Comparison of ENCODE assay signal across 9 mouse cellular contexts in genomic region chr15:96476359-96476758, GRCm38 (mm10). TPM values are rescaled to one million over a fixed set of nuclear protein-coding genes. Genes with fewer than 3 reads are reported as not detected.
DNase-seq lines count a peak whose midpoint lies in the region; ATAC-seq and TF ChIP-seq lines count a peak whose summit lies in the region.
"Had no signal": no experiment of that assay in that cellular context is flagged by ENCODE, and none has a peak within 500 bp of the region (broad histone marks: within the 10 kb centered on the region; RNA-seq: fewer than 3 reads in every experiment).

No protein-coding gene starts in this region.

- no peaks in the 10 kb centered on the region for H3K36me3 ChIP-seq in hindbrain, embryonic 14.5 days (replicated peaks; ENCODE audit: control insufficient read depth, insufficient read depth)

- 7% methylated on average over 7 of the region's 7 CpGs for WGBS in cerebellum, adult 2 months
- 8% methylated on average over 7 of the region's 7 CpGs for WGBS in hindbrain, embryonic 14.5 days

- no peak overlapping the region for H3K4me3 ChIP-seq in cerebellum, adult 2 months (replicated peaks; ENCODE audit: insufficient read depth, low read depth, low read length)
- H3K4me3 ChIP-seq in hindbrain, embryonic 14.5 days (replicated peaks; ENCODE audit: low read length): no peak overlapping the region

- TF ChIP-seq CTCF in cerebellum, adult 2 months (IDR thresholded peaks at IDR 0.05; ENCODE audit: borderline replicate concordance, insufficient read depth, low read depth, low read length): peak; percentile 91

- TF ChIP-seq POLR2A in cerebellum, adult 2 months (IDR thresholded peaks at IDR 0.05; ENCODE audit: borderline replicate concordance, insufficient read depth, low read length): no peak

- DNase-seq in R1 (ENCODE audit: low read depth, low spot score): peak; percentile 70
- DNase-seq in cerebellum, adult 2 months: peak; percentile 81 to 91
- DNase-seq in frontal cortex, postnatal 10 days (ENCODE audit: low spot score in 2 of 2): peak; percentile 35 to 78
- peak; percentile 89 for DNase-seq in hindbrain, embryonic 14.5 days (ENCODE audit: low spot score)
- DNase-seq in left cerebral cortex, adult 11 months (ENCODE audit: low spot score): peak; percentile 68
- peak; percentile 54 for DNase-seq in skeletal muscle tissue, adult 2 months (ENCODE audit: low read depth, low spot score)
- peak; percentile 83 for DNase-seq in yolk sac, embryonic 10.5 days (ENCODE audit: low spot score)

- H3K9me3 ChIP-seq in hindbrain, embryonic 14.5 days (ENCODE audit: control insufficient read depth, low read length): no peaks in the 10 kb centered on the region

- H3K27ac ChIP-seq in cerebellum, adult 2 months (ENCODE audit: insufficient read depth, low read length): no peak overlapping the region
- H3K27ac ChIP-seq in hindbrain, embryonic 14.5 days: no peak overlapping the region

- no peaks in the 10 kb centered on the region for H3K4me1 ChIP-seq in cerebellum, adult 2 months (ENCODE audit: control insufficient read depth, insufficient read depth, low read length)
- H3K4me1 ChIP-seq in hindbrain, embryonic 14.5 days (replicated peaks; ENCODE audit: control insufficient read depth, insufficient read depth, low read length): no peaks in the 10 kb centered on the region

- no peak overlapping the region for H3K4me2 ChIP-seq in hindbrain, embryonic 14.5 days (replicated peaks)

- no peak overlapping the region for H3K9ac ChIP-seq in hindbrain, embryonic 14.5 days

- no peaks in the 10 kb centered on the region for H3K27me3 ChIP-seq in cerebellum, adult 2 months (ENCODE audit: control insufficient read depth, insufficient read depth, low read length)
- H3K27me3 ChIP-seq in hindbrain, embryonic 14.5 days (ENCODE audit: control insufficient read depth, insufficient read depth, low read length): no peaks in the 10 kb centered on the region
- H3K27me3 ChIP-seq: megakaryocyte, embryonic 14.5 days had no signal

- ATAC-seq in hindbrain, embryonic 14.5 days (ENCODE audit: low FRiP score): no peak
- ATAC-seq in megakaryocyte, adult 5-6 weeks (ENCODE audit: poor library complexity, severe bottlenecking): peak; percentile 81

RNA-seq across cellular contexts. Expression of gene Scaf11, which starts 15.7 kb away (rescaled TPM):
- 40.4 and 40.8 TPM in 2 replicates for polyA plus RNA-seq in cerebellum, adult 2 months (2012; rRNA removed)
- 47.5 and 49.6 TPM in 2 replicates for polyA plus RNA-seq in hindbrain, embryonic 14.5 days (2014; fragmentation: Nextera tagmentation; extraction: Ambion mirVana)
- total RNA-seq in megakaryocyte, adult 5-6 weeks (2015): 81.0 and 82.3 TPM in 2 replicates
- total RNA-seq in megakaryocyte, adult 5-6 weeks (2017): 96.7 and 113 TPM in 2 replicates
